Mouse (Mus musculus) left cerebral cortex, postnatal 4 days (tissue): ENCODE data around the gene Gm5447. TPM values are rescaled to one million over a fixed set of nuclear protein-coding genes. Genes with fewer than 3 reads are reported as not detected.

Experiments
- DNase-seq: peaks from one replicate; pipeline ENCODE4 v3.0.0-alpha.2; 2022
- intact Hi-C: fragments of 180-260 bp; cut with DNase I; formaldehyde crosslinking; loops from one replicate; pipeline ENCODE4 v1.15.1; 2025
- total RNA-seq, 2 experiments: library from RNA; stranded (reverse); gene quantifications; 2 replicates each; pipeline ENCODE4 v1.2.3; 2021

Gm5447 gene
- total RNA-seq = under 1 TPM; 0.20 to 0.28 TPM

DNA sequence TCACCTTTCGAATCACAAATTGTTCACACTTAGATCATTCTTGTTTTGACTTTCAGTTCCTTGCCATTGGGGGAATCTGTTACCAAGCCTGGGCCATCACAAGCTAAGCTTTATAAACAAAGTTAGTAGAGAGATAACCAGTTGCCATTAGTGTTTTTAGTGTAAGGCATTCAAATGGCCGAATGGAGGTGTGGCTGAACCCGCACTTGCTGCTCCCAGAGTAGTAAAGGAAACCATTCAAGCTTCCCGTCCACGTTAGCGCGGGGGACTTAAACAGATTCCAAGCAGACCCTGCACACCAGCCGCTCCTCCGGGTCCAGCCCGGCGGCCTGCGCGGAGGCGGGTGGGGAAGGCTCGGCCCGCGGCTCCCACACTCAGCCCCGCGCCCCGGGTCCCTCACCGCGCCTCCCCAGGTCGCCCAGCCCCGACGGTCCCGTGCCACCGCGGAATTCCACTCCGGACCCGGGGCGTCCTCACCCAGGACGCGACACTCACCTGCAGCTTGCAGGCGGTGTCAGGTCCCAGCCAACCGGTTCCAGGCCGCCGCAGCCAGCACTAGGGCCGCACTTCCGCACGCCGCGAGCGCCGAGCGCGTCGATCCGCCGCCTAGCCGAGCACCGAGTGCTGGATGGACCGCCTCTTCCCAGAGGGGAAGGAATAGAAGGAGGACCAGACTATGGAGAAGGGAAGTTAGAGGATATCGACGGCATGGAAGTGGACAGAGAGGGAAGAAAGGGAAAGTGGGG is at the start of gene Gm5447, which contains the start of gene Exoc2:
Gm5447 (plus strand) TSS at position 704 of the 746 bp plus-strand sequence.
Exoc2 (minus strand) TSS at position 593 of the 746 bp plus-strand sequence.
- peak; percentile 79 for DNase-seq
- intact Hi-C loops = no loop called here

DNA sequence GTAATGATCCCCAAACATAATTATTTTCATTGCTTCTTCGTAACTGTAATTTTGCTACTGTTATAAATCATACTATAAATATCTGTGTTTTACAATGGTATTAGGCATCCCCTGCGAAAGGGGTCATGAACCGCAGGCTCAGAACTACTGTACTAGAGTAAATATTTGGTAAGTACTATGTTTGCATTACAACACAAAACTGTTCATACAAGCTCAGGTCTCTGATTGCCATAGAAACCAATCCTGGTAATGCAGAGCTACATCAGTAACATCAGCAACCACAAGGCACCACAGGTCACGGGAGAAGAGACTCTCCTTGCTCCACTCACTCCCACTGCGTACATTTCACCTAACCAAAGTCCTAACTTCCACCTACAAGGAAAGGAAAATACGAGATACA is 49.7 kb upstream of the Gm5447 start:
- DNase-seq = no peak
- intact Hi-C loops = no loop called here

DNA sequence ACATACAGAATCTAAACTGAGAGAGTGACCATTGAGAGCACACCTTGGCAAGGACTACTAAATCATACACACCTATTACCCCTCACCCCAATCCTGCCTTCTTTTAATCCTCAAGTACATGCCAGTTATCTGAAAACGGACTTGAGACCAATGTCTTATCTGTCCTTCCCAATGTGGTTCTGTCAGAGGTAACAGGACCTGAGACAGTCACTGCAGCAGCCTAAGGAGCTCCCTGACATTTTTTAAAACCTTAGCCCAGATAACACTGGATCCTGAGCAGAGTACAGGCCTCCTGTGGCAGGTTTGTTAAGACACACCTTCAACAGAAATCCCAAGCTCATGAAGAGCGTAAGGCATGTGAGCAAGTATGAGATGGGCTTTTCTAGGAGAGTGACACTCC is 44.9 kb upstream of the Gm5447 start:
- intact Hi-C loops = no loop called here
- DNase-seq = no peak

DNA sequence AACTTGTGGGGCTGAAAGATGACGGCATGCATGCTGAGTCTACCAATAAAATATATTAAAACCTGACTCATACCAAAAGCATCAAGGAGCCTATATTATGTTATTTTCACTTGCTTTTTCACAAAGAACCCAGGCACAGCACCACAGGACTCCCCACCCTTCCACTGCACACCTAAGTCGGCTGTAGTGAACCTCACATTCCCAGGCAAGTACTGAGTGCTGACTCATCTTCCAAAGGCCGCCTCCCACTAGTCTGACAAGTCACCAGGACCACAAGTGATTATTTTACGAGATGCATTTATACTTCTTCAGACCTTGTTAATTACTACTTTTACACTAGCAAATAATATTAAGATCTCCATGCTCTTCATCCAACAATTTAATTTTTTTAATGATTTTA is 42.4 kb upstream of the Gm5447 start:
- intact Hi-C loops = no loop called here

DNA sequence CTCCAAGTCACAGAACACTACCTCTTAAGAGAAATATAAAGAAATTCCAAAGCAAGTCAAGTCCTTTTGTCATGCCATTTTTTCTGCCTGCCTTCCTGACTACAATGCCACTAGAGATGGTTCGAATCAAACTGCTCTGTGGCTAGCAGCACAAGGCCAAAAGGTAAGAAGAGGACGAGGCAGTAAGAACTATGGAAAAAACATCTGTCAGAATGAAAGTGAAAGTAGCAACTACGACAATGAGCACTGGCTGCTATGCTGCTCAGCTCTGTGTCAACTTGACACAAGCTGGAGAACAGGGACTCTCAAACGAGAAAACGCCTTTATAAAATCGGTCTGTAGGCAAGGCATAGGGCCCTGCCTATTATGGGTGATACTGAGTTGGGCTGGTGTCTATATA is 41.0 kb upstream of the Gm5447 start:
- intact Hi-C loops = no loop called here
- DNase-seq = no peak

More for the DNA sequence above, 42.4 kb upstream of the Gm5447 start:
- DNase-seq = no peak

DNA sequence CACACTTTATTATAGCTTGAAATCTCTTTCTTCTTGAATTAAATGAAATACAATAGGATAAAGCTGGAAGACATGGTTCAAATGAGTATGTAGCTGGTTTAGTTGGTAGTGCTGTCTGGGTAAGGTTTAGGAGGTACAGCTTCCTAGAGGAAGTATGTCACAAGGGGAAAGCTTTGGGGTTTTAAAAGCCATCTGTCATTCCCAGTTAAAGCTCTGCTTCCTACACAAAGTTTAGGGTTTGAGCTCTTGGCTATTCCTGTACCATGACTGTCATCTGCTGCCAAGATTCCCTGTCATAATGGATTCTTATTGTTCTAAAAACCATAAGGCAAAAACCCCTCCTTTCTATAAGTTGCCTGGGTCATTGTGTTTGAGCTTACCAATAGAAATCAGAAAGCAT is 28.2 kb upstream of the Gm5447 start:
- DNase-seq = no peak
- intact Hi-C loops = no loop called here

DNA sequence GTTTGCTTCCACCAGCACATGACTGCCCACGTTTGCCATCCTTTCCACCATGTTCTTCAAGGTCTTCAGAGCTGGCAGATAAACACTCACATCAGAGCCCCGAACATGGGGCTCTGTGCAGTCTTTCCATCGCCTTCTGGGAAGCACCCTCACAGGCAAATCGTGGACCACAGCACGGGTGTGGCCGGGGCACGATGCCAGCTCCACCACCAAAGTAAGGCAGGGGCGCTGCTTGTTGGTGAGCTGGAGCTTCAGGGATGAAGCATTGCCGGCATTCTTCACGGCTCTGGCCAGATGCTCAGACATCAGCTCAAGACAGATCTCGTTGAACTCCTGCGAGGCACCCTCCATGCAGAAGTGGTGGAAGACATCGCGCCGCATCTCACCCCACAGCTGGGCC is 26.9 kb upstream of the Gm5447 start:
- no peak for DNase-seq
- intact Hi-C loops = no loop called here

DNA sequence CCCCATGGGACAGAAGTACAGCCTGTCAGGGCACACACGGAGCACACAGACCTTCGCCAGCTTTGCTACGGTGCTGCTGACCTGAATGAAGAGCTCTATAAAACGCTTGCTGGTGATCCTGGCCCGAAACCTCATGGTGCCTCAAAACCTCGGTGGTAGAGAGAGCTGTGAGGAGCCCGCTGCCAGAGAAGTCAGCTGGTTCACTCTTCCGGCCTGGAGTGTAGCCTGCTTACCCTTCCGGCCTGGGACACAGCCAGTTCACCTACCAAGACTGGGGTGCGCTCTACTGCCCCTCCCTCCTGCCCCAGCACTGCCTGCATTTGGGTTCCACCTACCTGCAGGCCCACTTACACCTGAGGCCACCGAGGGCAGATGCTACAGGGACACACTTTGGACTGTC is 26.5 kb upstream of the Gm5447 start, which contains the start of gene Hus1b:
Hus1b (minus strand) TSS at position 220 of the 400 bp plus-strand sequence.
- DNase-seq = no peak
- intact Hi-C loops = no loop called here

DNA sequence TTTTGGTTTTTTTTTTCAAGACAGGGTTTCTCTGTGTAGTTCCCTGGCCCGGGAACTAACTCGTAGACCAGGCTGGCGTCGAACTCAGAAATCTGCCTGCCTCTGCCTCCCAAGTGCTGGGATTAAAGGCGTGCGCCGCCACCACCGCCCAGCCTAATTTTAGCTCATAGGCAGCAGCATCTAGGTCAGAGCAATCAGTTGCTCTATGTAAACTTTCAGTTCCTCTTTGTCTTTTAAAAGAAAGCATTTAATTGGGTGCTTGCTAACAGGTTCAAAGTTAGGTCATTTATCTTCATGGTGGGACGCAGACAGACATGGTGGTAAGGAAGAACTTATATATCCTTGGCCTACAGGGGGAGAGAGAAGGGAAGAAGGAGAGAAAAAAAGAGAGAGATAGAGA is 24.8 kb upstream of the Gm5447 start:
- intact Hi-C loops = no loop called here

DNA sequence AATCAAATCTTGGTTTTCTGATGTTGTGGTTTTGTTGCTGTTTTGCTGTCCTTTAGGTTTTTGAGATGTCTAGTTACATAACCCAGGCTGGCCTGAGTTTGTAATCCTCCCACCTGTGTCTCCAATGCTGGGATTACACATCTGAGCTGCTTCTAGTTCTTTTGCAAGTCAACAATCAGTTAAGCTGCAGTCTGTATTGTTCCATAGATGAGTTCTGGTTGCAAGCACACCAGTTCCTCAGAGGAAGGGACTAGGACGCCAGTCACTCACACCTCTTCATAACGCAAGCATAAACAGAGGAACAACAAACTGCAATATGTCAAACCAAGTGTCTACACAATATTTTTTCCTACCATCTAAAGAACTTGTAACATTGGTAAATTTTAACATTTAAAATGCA is 22.0 kb upstream of the Gm5447 start:
- DNase-seq = no peak
- intact Hi-C loops = no loop called here

More for the DNA sequence above, 24.8 kb upstream of the Gm5447 start:
- no peak for DNase-seq

DNA sequence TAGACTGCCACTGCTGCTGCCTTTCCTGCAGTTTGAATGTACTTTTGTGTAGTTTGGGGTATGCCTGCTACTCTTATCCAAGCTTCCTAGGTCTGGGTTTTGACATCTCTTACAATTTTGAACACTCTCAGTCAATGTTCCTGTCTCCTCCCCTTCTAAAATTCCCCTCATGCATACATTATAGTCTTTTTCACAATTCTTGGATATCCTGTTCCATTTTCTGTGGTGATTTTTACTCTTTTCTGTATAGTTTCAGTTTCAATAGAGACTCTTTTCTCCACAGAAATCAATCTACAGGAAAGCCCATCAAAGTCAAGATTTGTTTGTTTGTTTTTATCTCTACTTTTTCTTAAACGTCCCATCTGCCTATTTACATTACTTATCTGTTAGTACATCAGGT is 20.4 kb upstream of the Gm5447 start:
- DNase-seq = no peak
- intact Hi-C loops = no loop called here

DNA sequence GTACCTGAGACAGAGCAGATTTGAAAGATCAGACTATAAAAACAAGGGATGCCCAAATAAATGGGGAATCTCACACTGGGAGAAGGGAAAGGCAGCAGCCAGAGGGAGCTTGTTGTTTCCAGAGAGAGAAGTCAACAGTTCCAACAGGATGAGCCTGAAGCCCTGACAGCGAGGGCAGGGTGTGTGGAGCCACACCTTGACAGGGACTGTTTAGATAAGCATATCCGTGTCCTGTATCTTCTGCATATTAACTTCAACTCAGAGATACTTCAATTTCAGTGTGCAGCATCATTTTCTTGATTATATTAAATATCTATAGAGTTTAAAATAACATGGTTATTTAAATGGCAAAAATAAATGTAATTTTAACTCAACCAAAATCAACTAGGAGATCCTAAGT is 13.3 kb upstream of the Gm5447 start:
- DNase-seq = no peak
- intact Hi-C loops = no loop called here

DNA sequence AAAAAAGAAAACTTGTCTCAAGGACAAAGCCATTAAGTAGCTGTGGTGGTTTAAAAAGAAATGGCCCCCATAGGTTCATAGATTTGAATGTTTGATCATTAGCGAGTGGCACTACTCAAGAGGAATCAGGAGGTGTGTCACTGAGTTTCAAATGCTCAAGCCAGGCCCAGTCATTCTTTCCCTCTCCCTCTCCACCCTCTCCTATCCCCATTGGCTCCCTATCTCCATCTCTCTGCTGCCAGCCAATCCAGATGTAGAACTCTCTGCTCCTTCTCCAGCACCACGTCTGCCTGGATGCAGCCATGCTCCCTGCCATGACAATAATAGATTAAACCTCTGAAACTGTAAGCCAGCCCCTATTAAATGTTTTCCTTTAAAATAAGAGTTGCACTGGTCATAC is 12.1 kb upstream of the Gm5447 start:
- no peak for DNase-seq
- intact Hi-C loops = no loop called here

DNA sequence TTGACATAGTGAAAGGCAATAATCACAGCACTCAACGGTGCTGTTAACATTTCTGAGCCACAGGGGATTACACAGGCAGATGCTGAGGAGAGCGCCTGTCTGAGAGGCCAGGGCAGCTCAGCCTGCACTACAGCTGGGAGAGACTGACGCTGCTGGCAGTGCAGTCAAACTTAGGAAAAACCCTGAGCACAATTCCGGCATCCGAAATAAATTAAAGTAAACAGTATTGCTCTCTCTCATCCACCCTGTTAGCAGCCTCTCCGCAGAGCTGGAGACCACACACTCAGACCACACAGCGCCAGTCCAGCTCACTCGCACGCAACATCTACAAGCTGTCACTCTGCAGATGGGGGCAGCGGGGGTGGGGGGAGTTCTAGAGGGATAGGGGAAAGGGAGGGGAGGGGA is 7.5 kb upstream of the Gm5447 start:
- DNase-seq = peak; percentile 78
- intact Hi-C loops = no loop called here

DNA sequence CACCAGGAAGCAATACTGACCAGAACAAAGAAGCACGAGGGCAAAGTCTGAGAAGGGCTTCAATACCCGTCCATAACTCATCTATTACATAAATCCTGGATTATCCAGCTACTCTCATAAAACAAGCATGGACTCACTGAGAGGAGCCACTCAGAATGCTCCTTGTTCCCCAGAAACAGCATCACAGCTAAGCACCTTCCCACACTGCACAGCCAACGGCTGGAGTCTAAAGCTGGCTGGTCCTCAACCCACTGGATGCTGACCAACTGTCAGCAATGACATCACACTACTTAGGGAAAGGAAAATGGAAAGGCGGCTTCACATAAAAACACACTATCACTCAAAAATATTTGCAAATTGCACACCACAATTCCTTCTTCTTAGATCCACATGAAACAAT is 5.7 kb upstream of the Gm5447 start:
- DNase-seq = peak; percentile 39
- intact Hi-C loops = no loop called here

DNA sequence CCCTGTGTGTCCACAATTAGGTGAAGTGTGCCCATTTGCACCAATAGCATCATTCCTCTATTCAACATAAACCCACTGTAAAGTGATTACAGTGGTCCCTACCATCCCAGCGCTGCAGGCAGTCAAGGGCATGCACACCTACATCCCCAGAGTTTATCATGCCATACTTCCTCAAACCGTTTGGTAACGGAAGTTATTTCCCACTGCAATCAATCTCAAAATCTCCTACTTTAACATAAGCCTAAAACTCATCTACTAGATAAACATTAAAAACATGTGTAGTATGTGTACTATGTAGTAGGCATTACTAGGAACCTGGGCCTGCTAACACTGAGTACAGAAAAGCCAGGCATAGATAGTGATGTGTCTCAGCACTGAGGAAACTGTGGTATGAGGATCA is 3.0 kb upstream of the Gm5447 start:
- intact Hi-C loops = no loop called here
- DNase-seq = no peak

DNA sequence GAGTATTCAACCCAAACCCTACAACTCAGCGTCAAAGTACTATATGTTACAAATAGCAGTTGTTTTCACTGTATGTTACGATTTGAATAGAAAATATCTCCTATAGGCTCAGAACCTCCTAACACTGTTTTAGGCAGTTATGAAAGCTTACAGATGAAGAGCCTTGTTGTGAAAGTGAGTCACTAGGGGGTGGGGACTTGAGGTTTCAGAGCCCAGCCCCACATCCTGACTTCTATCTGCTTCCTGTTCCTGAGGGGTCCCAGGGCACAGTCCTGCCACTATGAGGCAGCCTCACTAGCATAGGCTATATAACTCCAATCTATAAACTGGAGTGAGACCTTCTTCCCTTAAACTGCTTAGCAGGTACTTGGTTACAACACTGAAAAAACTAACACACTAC is 1.9 kb upstream of the Gm5447 start:
- no peak for DNase-seq
- intact Hi-C loops = no loop called here

DNA sequence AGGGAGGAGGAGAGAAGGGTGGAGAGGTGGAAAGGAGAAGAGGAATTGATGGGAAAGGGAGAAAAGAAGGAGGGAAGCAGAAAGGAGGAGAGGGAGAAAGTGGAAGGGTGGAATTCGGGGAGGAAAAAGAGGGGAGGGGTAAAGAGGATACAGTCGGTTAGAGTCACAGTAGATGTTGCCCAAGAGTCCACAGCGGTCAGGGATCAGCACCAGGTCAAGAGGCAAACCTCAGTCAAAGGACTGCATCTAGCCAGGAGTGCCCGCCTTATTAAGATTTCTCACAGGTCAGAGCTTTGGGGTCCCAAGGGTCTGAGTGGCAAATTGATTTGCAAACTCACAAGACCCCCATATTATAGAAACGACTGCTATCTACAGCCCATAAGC is 235 bp downstream of the Gm5447 start:
- no peak for DNase-seq
- intact Hi-C loops = no loop called here

DNA sequence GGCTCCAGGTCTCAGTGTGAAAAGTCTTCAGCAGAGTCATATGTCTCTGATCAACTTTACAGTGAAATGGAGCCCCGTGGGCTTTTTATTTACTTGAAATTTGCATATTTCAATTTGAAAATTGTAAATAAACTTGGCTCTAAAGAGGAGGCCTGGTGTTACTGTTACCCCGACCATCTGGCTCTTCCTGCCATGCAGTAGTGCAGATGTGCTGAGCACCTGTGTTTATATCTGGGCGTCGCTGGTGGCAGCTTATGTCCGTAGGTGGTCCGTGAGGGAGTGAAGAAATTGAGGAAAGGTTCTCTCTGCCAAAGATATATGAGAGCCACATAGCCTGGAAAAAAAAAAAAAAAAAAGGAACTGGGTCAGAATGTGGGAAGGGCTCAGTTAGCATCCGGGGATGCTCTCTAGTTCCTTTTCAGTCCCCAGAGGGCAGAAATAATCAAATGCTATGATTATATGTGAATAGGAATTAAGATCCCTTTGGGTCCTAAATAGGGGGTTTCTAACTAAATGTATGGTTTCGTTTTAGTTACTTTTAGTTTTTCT is 2.6 kb downstream of the Gm5447 start:
- intact Hi-C loops = no loop called here
- no peak for DNase-seq

DNA sequence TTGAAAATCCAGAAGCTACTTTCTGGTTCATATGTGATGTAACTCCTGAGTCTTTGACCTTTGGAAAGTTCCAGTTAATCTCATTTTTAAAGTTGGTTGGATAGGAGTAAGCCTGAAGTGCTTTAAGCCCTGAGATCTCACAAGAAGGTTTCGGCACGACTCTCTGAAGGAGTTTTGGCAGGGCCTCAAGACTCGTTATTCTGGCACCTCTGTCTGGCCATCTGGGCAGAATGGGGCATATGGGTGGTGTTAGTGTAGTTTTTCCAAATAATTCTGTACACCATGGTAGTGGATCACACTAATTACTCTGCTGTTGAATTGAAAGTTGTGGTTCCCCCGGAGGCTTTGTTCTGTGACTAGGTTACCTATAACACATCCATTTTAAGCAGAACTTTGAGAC is 4.2 kb downstream of the Gm5447 start:
- DNase-seq = peak; percentile 67
- intact Hi-C loops = no loop called here

DNA sequence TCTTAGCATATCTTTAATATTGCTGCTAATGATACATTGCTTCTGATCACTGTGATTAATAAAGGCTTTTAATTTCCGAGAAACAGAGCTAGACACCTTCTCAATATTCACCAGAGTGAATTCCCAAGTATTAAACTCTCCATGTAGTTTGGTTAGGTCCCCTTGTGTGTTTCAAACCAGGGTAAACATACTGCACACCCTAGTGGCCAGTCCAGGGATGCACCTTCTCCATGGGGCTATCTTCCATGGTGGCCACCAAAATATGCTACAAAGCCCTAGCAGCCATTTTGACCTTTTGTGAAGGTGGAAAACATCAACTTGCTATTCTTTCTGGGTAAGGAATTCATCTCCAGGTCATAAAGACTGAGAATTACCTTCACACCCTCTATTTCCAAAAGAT is 7.7 kb downstream of the Gm5447 start:
- DNase-seq = peak; percentile 30
- intact Hi-C loops = loop anchor here (10.0 kb wide), 1 partner anchor 1693 kb away; no protein-coding TSS in a partner anchor

DNA sequence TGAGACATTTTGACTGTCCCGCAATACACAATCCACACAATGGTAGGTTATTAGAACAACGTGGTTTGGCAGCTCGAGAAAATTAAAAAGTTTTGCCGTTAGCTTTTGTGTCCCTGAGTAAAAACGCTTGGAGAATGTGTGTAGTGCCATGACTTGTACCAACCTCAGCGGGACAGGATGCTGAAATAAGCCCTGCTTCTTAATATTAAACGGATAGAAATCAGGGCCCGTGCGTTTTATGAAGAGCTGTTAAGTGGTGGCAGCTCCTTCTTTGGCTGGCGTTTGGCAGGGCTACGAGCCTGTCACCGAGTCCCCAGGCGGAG is 11.2 kb downstream of the Gm5447 start:
- intact Hi-C loops = loop anchor here (5.0 to 10.0 kb wide), 2 partner anchors 637 to 1690 kb away; no protein-coding TSS in a partner anchor
- DNase-seq = no peak
